Mouse (Mus musculus) MEL (cell line): ENCODE data around the gene Frrs1l. TPM values are rescaled to one million over a fixed set of nuclear protein-coding genes. Genes with fewer than 3 reads are reported as not detected.

ENCODE experiments used
- DNase-seq: peaks from one replicate; pipeline ENCODE4 v3.0.0; 2011; ENCODE audit warnings: low read depth, low spot score
- H3K27ac ChIP-seq: 2 replicates; pipeline ENCODE4 v1.5.1; 2012; ENCODE audit warnings: low read depth, mild to moderate bottlenecking, control low read depth, low read length, moderate library complexity; ENCODE audit not compliant: control insufficient read depth
- H3K27me3 ChIP-seq, 2 experiments: fragments of 150-350 bp in 1 of 2; sonication (generic) in 1 of 2; 2 replicates each; pipeline ENCODE4 v1.6.1; 2012; ENCODE audit warnings: low read length in 2 of 2, mild to moderate bottlenecking in 2 of 2, improper control_type of control experiment in 1 of 2, moderate library complexity in 1 of 2; ENCODE audit not compliant: insufficient read depth in 2 of 2, control insufficient read depth in 1 of 2
- H3K36me3 ChIP-seq, 2 experiments: 2 replicates each; pipeline ENCODE4 v1.6.1; 2012 to 2014; ENCODE audit warnings: low read length in 2 of 2, improper control_type of control experiment in 1 of 2, inconsistent platforms in 1 of 2, mild to moderate bottlenecking in 1 of 2; ENCODE audit not compliant: insufficient read depth in 2 of 2, control insufficient read depth in 1 of 2
- H3K4me1 ChIP-seq, 2 experiments: fragments of 150-350 bp in 1 of 2; sonication (generic) in 1 of 2; 2 replicates each; pipeline ENCODE4 v1.6.1; 2012; ENCODE audit warnings: low read length in 2 of 2, improper control_type of control experiment in 1 of 2, mild to moderate bottlenecking in 1 of 2; ENCODE audit not compliant: insufficient read depth in 2 of 2, control insufficient read depth in 1 of 2
- H3K4me3 ChIP-seq, 2 experiments: fragments of 150-350 bp in 1 of 2; sonication (generic) in 1 of 2; 2 replicates each; pipeline ENCODE4 v1.5.1; 2012; ENCODE audit warnings: low read depth in 2 of 2, low read length in 2 of 2, mild to moderate bottlenecking in 2 of 2, moderate library complexity in 2 of 2, control low read depth in 1 of 2, improper control_type of control experiment in 1 of 2; ENCODE audit not compliant: control insufficient read depth in 1 of 2, insufficient read depth in 1 of 2
- H3K79me2 ChIP-seq: 2 replicates; pipeline ENCODE4 v1.6.1; 2012; ENCODE audit warnings: mild to moderate bottlenecking, low read length, moderate library complexity; ENCODE audit not compliant: control insufficient read depth, poor library complexity, insufficient read depth
- H3K9ac ChIP-seq: 2 replicates; pipeline ENCODE4 v1.6.1; 2012; ENCODE audit warnings: low read depth, mild to moderate bottlenecking, control low read depth, low read length, moderate library complexity; ENCODE audit not compliant: control insufficient read depth, poor library complexity, severe bottlenecking
- H3K9me3 ChIP-seq: fragments of 150-350 bp; sonication (generic); replicated peaks from 2 replicates; pipeline ENCODE4 v1.6.1; 2012; ENCODE audit warnings: mild to moderate bottlenecking, low read length, improper control_type of control experiment, moderate library complexity; ENCODE audit not compliant: insufficient read depth
- CHD1 ChIP-seq: IDR thresholded peaks from 2 replicates; pipeline ENCODE4 v1.6.1; 2012; ENCODE audit warnings: low read depth, mild to moderate bottlenecking, inconsistent platforms, low read length, improper control_type of control experiment
- CTCF ChIP-seq, 3 experiments: IDR thresholded peaks in 2 of 3; conservative IDR thresholded peaks in 1 of 3; 2 replicates each; pipeline ENCODE4 v1.5.1; 2011 to 2012; ENCODE audit warnings: low read length in 3 of 3, low read depth in 2 of 3, mild to moderate bottlenecking in 2 of 3, improper control_type of control experiment in 1 of 3, inconsistent platforms in 1 of 3, mixed read lengths in 1 of 3, moderate library complexity in 1 of 3; ENCODE audit not compliant: control insufficient read depth in 1 of 3, insufficient read depth in 1 of 3, poor library complexity in 1 of 3, severe bottlenecking in 1 of 3
- E2F4 ChIP-seq: IDR thresholded peaks from 2 replicates; pipeline ENCODE4 v1.6.1; 2011; ENCODE audit warnings: low read depth, low read length, improper control_type of control experiment, borderline replicate concordance
- ELF1 ChIP-seq: IDR thresholded peaks from 2 replicates; pipeline ENCODE4 v1.6.1; 2014; ENCODE audit warnings: low read depth, mild to moderate bottlenecking, inconsistent platforms, low read length, improper control_type of control experiment, moderate library complexity
- HCFC1 ChIP-seq: IDR thresholded peaks from 2 replicates; pipeline ENCODE4 v1.6.1; 2012; ENCODE audit warnings: low read depth, mild to moderate bottlenecking, inconsistent platforms, low read length, improper control_type of control experiment, moderate library complexity
- KAT2A ChIP-seq: conservative IDR thresholded peaks from 2 replicates; pipeline ENCODE4 v1.6.1; 2012; ENCODE audit warnings: low read depth, low read length, improper control_type of control experiment, inconsistent platforms
- MAFK ChIP-seq: IDR thresholded peaks from 2 replicates; pipeline ENCODE4 v1.6.1; 2011; ENCODE audit warnings: low read depth, mild to moderate bottlenecking, low read length, improper control_type of control experiment, borderline replicate concordance
- MAX ChIP-seq: IDR thresholded peaks from 2 replicates; pipeline ENCODE4 v1.6.1; 2011; ENCODE audit warnings: low read length, improper control_type of control experiment
- MXI1 ChIP-seq: IDR thresholded peaks from 2 replicates; pipeline ENCODE4 v1.6.1; 2011; ENCODE audit warnings: mild to moderate bottlenecking, low read depth, low read length, improper control_type of control experiment
- MYB ChIP-seq: IDR thresholded peaks from 2 replicates; pipeline ENCODE4 v1.6.1; 2011; ENCODE audit warnings: mild to moderate bottlenecking, low read depth, low read length, improper control_type of control experiment
- MYC ChIP-seq: IDR thresholded peaks from 2 replicates; pipeline ENCODE4 v1.6.1; 2011; ENCODE audit warnings: low read depth, mild to moderate bottlenecking, low read length, improper control_type of control experiment, moderate library complexity
- NELFE ChIP-seq: IDR thresholded peaks from 2 replicates; pipeline ENCODE4 v1.6.1; 2011; ENCODE audit warnings: low read depth, low read length, improper control_type of control experiment
- NRF1 ChIP-seq: IDR thresholded peaks from 2 replicates; pipeline ENCODE4 v1.6.1; 2014; ENCODE audit warnings: low read depth, mild to moderate bottlenecking, inconsistent platforms, low read length, improper control_type of control experiment, moderate library complexity; ENCODE audit not compliant: poor library complexity, insufficient read depth, severe bottlenecking
- POLR2A ChIP-seq, 2 experiments: IDR thresholded peaks; 2 replicates each; pipeline ENCODE4 v1.6.1; 2011 to 2012; ENCODE audit warnings: low read length in 2 of 2, mild to moderate bottlenecking in 2 of 2, control low read depth in 1 of 2, improper control_type of control experiment in 1 of 2, low read depth in 1 of 2, moderate library complexity in 1 of 2; ENCODE audit not compliant: control insufficient read depth in 1 of 2, insufficient read depth in 1 of 2, poor library complexity in 1 of 2
- POLR2AphosphoS2 ChIP-seq: IDR thresholded peaks from 2 replicates; pipeline ENCODE4 v1.6.1; 2011; ENCODE audit warnings: low read length, improper control_type of control experiment
- RAD21 ChIP-seq: IDR thresholded peaks from 2 replicates; pipeline ENCODE4 v1.6.1; 2011; ENCODE audit warnings: mild to moderate bottlenecking, low read depth, low read length, improper control_type of control experiment
- RCOR1 ChIP-seq: IDR thresholded peaks from 2 replicates; pipeline ENCODE4 v1.6.1; 2012; ENCODE audit warnings: low read depth, mild to moderate bottlenecking, inconsistent platforms, low read length, improper control_type of control experiment
- SIN3A ChIP-seq: IDR thresholded peaks from 2 replicates; pipeline ENCODE4 v1.6.1; 2012; ENCODE audit warnings: low read length, improper control_type of control experiment, inconsistent platforms
- TBP ChIP-seq: IDR thresholded peaks from 2 replicates; pipeline ENCODE4 v1.8.0; 2011; ENCODE audit warnings: low read depth, low read length, improper control_type of control experiment
- UBTF ChIP-seq: IDR thresholded peaks from 2 replicates; pipeline ENCODE4 v1.6.1; 2012; ENCODE audit warnings: low read depth, mild to moderate bottlenecking, inconsistent platforms, low read length, improper control_type of control experiment, moderate library complexity, borderline replicate concordance; ENCODE audit not compliant: insufficient read depth
- USF1 ChIP-seq: IDR thresholded peaks from 2 replicates; pipeline ENCODE4 v1.6.1; 2014; ENCODE audit warnings: low read depth, mild to moderate bottlenecking, inconsistent platforms, low read length, improper control_type of control experiment, moderate library complexity
- ZC3H11A ChIP-seq: IDR thresholded peaks from 2 replicates; pipeline ENCODE4 v1.6.1; 2012; ENCODE audit warnings: low read depth, mild to moderate bottlenecking, inconsistent platforms, low read length, improper control_type of control experiment
- ZKSCAN1 ChIP-seq: IDR thresholded peaks from 2 replicates; pipeline ENCODE4 v1.6.1; 2012; ENCODE audit warnings: low read depth, mild to moderate bottlenecking, inconsistent platforms, low read length, improper control_type of control experiment, moderate library complexity
- ZMIZ1 ChIP-seq: IDR thresholded peaks from 2 replicates; pipeline ENCODE4 v1.6.1; 2012; ENCODE audit warnings: low read depth, mild to moderate bottlenecking, inconsistent platforms, low read length, improper control_type of control experiment, moderate library complexity
- polyA plus RNA-seq, 2 experiments: library from polyadenylated mRNA; stranded (reverse) in 1 of 2; unstranded in 1 of 2; fragments of >175 nt in 1 of 2; fragments of >200 nt in 1 of 2; gene quantifications; 2 replicates each; pipeline versions ENCODE4 v1.2.1 to v1.2.4; 2012; ENCODE audit warnings: low replicate concordance in 2 of 2, low read depth in 1 of 2; ENCODE audit not compliant: insufficient read length in 2 of 2, insufficient read depth in 1 of 2, missing spikeins in 1 of 2
- total RNA-seq: library from RNA; depleted of rRNA; stranded (reverse); fragments of 300-350 nt; gene quantifications from 2 replicates; pipeline ENCODE4 v1.2.3, GENCODE M21; 2012

Frrs1l gene
- total and polyA plus RNA-seq, 3 experiments = not detected

DNA sequence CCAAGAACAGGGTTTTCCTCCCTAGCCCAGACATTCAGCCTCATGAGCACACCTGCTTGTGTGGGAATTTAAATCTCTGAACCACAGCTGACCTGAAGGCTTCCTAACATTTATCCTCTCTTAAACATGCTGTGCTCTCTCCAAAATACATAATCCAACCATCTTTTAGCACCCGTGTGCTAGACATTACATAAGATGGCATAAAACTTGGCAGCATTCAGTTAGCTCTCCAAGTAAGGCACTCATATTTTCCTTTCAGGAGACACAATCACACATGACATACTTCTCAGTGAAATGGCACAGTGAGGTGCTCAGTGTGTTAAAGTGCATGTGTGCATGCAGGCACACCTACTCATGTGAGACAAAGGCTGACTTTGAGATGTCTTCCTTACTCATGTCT is 47.6 kb downstream of the Frrs1l start:
- H3K4me1 ChIP-seq = peaks cover 6 to 13% of the 10 kb centered on the region in 2 experiments

DNA sequence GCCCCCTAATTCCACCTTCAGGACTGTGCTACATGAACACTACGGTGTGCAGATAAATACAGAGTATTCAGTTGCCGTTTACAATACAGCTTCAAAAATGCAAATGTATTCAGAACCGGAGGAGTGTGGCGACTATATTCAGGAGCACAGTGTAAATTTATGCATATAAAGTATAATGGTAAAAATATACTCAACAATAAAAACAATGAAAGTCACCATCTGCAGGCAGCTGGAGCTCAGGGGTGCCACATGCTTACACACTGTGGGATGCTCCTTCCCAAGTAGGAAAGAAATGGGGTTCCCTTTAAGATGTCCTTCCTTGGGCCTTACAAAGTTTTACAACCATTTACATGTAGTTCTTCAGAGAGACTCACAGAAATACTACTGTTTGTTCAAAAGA is 48.7 kb downstream of the Frrs1l start:
- Histone ChIP-seq H3K9ac (no peak overlapping the region), H3K4me3 (no peak overlapping the region), H3K36me3 (peaks cover 0 to 26% of the 10 kb centered on the region in 2 experiments; a peak in 2 of 4 replicates), H3K27me3 (no peaks in the 10 kb centered on the region), H3K4me1 (peaks cover 6 to 13% of the 10 kb centered on the region in 2 experiments), H3K27ac (no peak overlapping the region), H3K79me2 (peaks cover 59% of the 10 kb centered on the region), H3K9me3 (no peaks in the 10 kb centered on the region)
- no peak for DNase-seq
- TF ChIP-seq NRF1 (no peak), ZKSCAN1 (no peak), MYC (no peak), MAFK (no peak), CHD1 (no peak), TBP (no peak), ZMIZ1 (no peak), UBTF (no peak), MXI1 (no peak), MYB (no peak), E2F4 (no peak), MAX (no peak), POLR2A (IDR thresholded peaks at IDR 0.05; ENCODE audit: control insufficient read depth in 1 of 2, insufficient read depth in 1 of 2, low read depth in 1 of 2, low read length in 2 of 2, poor library complexity in 1 of 2) (no peak), ELF1 (no peak), NELFE (no peak), SIN3A (no peak), POLR2AphosphoS2 (no peak), KAT2A (no peak), HCFC1 (no peak), CTCF (IDR thresholded peaks at IDR 0.05 in 2 of 3, conservative IDR thresholded peaks at IDR 0.05 in 1 of 3; ENCODE audit: control insufficient read depth in 1 of 3, insufficient read depth in 1 of 3, low read depth in 2 of 3, low read length in 3 of 3, poor library complexity in 1 of 3, severe bottlenecking in 1 of 3) (no peak)
- TF ChIP-seq, all 39 proteins: peak for 0

More for the DNA sequence above, 47.6 kb downstream of the Frrs1l start:
- Histone ChIP-seq H3K36me3 (peaks cover 0 to 26% of the 10 kb centered on the region in 2 experiments; a peak in 2 of 4 replicates), H3K27me3 (no peaks in the 10 kb centered on the region), H3K4me3 (no peak overlapping the region), H3K27ac (no peak overlapping the region), H3K9me3 (no peaks in the 10 kb centered on the region), H3K9ac (no peak overlapping the region), H3K79me2 (peaks cover 65% of the 10 kb centered on the region)
- DNase-seq = no peak
- TF ChIP-seq RAD21 (no peak), USF1 (no peak), RCOR1 (no peak), ZC3H11A (no peak)
